Mouse (Mus musculus) left cerebral cortex, postnatal 25 days (tissue): ENCODE measurements around the gene Gm4302. TPM values are rescaled to one million over a fixed set of nuclear protein-coding genes. Genes with fewer than 3 reads are reported as not detected.
"Not testable (repeated sequence)": the region's sequence is repeated elsewhere in the genome, so short reads cannot be mapped to it uniquely, and the experiment has no call there.

Source experiments
- DNase-seq, 2 experiments: peaks; one replicate each; pipeline ENCODE4 v3.0.0; 2022; ENCODE audit warnings: low spot score in 2 of 2, mixed read lengths in 1 of 2
- intact Hi-C: fragments of 180-260 bp; cut with DNase I; formaldehyde crosslinking; loops from one replicate; pipeline ENCODE4 v1.15.1; 2025
- total RNA-seq, 2 experiments: library from RNA; stranded (reverse); gene quantifications; 2 replicates each; pipeline ENCODE4 v1.2.3; 2021

The Gm4302 gene
- not detected for total RNA-seq

DNA sequence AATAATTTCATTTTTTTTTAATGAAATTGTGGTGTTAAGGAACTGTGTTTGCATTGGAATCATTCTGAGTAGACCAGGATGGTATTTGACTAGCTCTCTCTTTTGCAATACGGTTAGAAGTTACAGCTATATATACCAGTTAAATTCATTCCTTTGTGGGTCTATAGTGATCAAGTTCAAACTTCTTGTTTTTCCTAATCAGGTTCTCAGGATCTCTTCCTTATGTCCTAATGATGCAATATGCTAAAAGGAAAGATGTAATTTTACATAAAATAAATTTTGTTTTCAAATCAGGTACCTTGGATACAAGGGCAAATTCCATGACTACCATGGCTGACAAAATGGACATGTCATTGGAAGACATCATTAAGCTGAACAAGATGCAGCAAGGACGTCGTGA is at the start of gene Gm4302:
TSS of gene Gm4302 (plus strand) at position 301 of the 400 bp plus-strand sequence.
- DNase-seq, intact Hi-C loops: not testable (repeated sequence)

DNA sequence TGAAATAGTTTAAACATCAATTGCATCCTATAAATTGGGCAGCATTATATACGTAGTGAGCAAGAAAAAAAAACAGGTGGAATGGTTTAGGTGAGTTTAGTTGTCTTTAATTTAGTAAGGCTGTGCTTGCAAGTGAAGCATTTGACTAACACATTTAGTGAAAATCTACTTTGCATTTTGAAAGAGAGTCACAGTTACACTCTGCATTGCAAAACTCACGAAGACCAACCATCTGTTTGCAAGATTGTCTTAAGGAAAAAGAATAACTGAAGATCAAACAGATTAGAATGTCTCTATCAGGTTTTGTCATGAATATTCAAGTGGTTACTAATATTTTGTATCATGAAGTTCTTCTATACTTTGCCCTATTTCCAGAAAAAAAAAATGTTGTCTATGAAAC is 44.5 kb upstream of the Gm4302 start:
- intact Hi-C loops, result no loop called here
- DNase-seq, result peak in 1 of 2 experiments; percentile 52

DNA sequence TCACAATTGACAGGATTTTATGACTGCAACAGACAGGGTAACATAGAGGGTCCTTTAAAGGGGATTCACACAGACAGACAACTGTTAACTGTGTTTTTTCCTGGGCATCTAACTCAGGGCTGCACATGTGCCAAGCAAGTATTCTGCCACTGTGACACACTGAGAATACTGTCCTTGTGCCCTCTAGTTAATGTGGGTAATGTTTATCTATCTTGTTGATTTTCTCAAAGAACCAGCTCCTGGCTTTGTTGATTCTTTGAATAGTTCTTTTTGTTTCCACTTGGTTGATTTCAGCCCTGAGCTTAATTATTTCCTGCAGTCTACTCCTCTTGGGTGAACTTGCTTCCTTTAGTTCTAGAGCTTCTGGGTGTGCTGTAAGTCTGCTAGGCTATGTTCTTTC is 40.5 kb upstream of the Gm4302 start:
- intact Hi-C loops, DNase-seq: not testable (repeated sequence)

DNA sequence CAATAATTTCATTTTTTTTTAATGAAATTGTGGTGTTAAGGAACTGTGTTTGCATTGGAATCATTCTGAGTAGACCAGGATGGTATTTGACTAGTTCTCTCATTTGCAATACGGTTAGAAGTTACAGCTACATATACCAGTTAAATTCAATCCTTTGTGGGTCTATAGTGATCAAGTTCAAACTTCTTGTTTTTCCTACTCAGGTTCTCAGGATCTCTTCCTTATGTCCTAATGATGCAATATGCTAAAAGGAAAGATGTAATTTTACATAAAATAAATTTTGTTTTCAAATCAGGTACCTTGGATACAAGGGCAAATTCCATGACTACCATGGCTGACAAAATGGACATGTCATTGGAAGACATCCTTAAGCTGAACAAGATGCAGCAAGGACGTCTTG is 5.3 kb upstream of the Gm4302 start, which contains the start of gene Gm4301:
TSS of gene Gm4301 (plus strand) at position 301 of the 400 bp plus-strand sequence.
- intact Hi-C loops, DNase-seq: not testable (repeated sequence)

DNA sequence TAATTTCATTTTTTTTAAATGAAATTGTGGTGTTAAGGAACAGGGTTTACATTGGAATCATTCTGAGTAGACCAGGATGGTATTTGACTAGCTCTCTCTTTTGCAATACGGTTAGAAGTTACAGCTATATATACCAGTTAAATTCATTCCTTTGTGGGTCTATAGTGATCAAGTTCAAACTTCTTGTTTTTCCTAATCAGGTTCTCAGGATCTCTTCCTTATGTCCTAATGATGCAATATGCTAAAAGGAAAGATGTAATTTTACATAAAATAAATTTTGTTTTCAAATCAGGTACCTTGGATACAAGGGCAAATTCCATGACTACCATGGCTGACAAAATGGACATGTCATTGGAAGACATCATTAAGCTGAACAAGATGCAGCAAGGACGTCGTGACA is 5.0 kb downstream of the Gm4302 start, which contains the start of gene Gm4303:
TSS of gene Gm4303 (plus strand) at position 301 of the 400 bp plus-strand sequence.
- intact Hi-C loops, DNase-seq: not testable (repeated sequence)

DNA sequence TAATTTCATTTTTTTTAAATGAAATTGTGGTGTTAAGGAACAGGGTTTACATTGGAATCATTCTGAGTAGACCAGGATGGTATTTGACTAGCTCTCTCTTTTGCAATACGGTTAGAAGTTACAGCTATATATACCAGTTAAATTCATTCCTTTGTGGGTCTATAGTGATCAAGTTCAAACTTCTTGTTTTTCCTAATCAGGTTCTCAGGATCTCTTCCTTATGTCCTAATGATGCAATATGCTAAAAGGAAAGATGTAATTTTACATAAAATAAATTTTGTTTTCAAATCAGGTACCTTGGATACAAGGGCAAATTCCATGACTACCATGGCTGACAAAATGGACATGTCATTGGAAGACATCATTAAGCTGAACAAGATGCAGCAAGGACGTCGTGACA is 10.2 kb downstream of the Gm4302 start, which contains the start of gene Gm4305:
TSS of gene Gm4305 (plus strand) at position 301 of the 400 bp plus-strand sequence.
- DNase-seq, intact Hi-C loops: not testable (repeated sequence)

DNA sequence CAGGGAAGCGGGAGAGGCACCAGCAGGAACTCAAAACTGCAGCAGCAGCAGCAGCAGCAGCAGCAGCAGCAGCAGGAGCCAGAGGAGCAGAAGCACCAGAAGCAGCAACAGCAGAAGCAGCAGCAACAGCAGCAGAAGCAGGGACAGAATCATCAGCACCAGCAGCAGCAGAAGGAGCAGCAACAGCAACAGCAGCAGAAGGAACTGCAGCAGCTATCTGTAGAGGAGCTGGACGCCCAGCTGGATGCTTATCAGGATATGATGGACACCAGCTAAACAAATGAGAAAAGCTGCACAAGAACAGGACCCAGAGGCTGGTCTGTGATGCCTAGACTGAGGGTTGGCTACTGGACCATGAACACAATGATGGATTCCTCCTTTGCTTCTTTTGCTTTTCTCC is 16.2 kb downstream of the Gm4302 start:
- DNase-seq, result peak; percentile 4 to 5
- intact Hi-C loops, result not testable (repeated sequence)

DNA sequence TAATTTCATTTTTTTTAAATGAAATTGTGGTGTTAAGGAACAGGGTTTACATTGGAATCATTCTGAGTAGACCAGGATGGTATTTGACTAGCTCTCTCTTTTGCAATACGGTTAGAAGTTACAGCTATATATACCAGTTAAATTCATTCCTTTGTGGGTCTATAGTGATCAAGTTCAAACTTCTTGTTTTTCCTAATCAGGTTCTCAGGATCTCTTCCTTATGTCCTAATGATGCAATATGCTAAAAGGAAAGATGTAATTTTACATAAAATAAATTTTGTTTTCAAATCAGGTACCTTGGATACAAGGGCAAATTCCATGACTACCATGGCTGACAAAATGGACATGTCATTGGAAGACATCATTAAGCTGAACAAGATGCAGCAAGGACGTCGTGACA is 20.4 kb downstream of the Gm4302 start, which contains the start of gene Gm4307:
TSS of gene Gm4307 (plus strand) at position 301 of the 400 bp plus-strand sequence.
- DNase-seq, intact Hi-C loops: not testable (repeated sequence)

DNA sequence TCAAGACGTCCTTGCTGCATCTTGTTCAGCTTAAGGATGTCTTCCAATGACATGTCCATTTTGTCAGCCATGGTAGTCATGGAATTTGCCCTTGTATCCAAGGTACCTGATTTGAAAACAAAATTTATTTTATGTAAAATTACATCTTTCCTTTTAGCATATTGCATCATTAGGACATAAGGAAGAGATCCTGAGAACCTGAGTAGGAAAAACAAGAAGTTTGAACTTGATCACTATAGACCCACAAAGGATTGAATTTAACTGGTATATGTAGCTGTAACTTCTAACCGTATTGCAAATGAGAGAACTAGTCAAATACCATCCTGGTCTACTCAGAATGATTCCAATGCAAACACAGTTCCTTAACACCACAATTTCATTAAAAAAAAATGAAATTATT is 41.8 kb downstream of the Gm4302 start, which contains the start of gene Gm4312:
TSS of gene Gm4312 (minus strand) at position 101 of the 400 bp plus-strand sequence.
- DNase-seq, intact Hi-C loops: not testable (repeated sequence)

Other genes with a start within 250 kb of the Gm4302 start
- gene Gm4301, start 5.2 kb upstream of the Gm4302 start, total RNA-seq, result not detected
- gene Gm4303, start 5.1 kb downstream of the Gm4302 start, total RNA-seq, result not detected
- not detected for gene Gm4305, start 10.3 kb downstream of the Gm4302 start, total RNA-seq
- not detected for gene Gm4307, start 20.5 kb downstream of the Gm4302 start, total RNA-seq
- gene Gm4312, start 41.7 kb downstream of the Gm4302 start, total RNA-seq, result not detected
- gene Tmtc3, start 146.5 kb downstream of the Gm4302 start, total RNA-seq, result 10 to 100 TPM; 11.5 to 16.1 TPM
- gene Cep290, start 146.7 kb downstream of the Gm4302 start, total RNA-seq, result 10 to 100 TPM; 15.8 to 15.9 TPM
- 10 to 100 TPM; 22.8 to 24.8 TPM for gene 4930430F08Rik, start 249.6 kb downstream of the Gm4302 start, total RNA-seq
- gene 1700017N19Rik, start 249.6 kb downstream of the Gm4302 start, total RNA-seq, result not detected